Mouse (Mus musculus) urinary bladder, postnatal 14 days (tissue): Measurements from ENCODE around the gene Snx10.
"Not testable (repeated sequence)": the region's sequence is repeated elsewhere in the genome, so short reads cannot be mapped to it uniquely, and the experiment has no call there.

Experiments used
- DNase-seq: peaks from one replicate; pipeline ENCODE4 v3.0.0; 2021; ENCODE audit warnings: low spot score

Gene Snx10

DNA sequence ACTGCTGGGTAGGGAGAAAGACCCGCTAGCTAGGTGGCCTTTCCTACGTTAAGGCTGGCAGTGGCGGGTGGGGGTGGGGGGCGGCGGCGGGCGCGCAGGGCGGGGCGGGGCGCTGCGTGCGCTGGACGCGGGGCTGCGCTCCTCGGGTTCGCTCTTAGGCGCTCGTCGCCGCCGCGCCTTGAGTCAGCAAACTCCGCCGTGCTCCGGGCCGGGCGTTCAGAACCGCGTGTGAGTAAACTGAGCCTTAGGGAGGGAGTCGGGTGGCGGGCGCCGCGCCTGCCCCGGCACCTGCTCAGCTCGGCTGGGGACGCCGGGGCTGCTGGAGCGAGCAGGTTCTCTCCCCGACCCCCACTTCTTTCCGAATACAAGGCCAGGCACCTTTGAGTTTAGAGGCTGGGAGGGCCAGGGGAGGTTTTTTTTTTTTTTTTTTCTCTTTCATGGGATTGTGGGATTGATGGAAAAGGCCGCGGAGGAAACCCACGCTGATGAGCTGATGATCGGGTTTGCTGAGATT, at the start of gene Snx10:
Gene Snx10 (plus strand): TSS at position 95 of the 514 bp plus-strand sequence.
- DNase-seq: peak; percentile 44

DNA sequence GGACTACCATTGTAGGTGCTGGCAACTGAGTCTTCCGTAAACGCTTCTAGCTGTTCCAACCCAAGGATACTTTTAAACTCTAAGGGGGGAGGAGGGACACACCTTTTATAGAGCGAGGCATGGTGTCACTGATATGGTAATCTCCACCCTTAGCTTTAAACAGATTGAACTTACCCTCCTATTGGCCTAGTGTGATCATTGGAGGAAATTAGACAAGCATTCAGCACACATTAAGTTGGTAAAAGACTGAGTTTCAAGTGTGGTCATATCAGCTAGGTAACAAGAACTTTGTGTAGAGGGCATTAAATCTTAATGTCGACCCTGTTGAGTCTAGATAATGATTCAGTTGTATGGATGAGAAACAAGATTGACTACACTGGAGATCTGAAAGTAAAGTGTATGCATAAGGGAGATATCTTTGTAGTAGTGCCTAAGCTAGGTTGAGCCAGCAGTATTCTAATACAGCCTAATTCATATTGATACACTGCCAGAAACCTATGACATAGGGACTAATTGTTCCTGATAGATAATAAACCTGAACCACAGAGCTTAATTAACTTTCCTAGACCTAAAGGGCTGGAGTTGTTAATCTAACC, 44.5 kb upstream of the Snx10 start:
- no peak for DNase-seq

DNA sequence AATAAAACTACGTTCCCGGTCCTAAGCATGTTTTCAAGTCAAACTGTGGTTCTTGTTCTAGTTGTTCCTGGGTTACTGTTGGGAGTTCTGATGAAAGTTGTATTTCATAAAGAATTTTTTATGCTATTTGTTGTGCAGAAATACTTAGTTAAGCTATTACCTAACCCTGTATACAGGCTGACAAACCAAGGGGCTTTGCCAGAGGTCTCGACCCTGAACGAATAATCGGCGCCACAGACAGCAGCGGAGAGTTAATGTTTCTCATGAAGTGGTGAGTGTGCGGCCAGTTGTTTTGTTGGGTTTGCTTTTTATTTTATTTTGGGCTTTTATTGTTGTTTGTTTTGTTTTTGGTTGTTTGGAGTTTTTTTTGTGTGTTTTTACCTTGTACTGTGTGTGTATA, 42.2 kb upstream of the Snx10 start:
- DNase-seq: no peak

DNA sequence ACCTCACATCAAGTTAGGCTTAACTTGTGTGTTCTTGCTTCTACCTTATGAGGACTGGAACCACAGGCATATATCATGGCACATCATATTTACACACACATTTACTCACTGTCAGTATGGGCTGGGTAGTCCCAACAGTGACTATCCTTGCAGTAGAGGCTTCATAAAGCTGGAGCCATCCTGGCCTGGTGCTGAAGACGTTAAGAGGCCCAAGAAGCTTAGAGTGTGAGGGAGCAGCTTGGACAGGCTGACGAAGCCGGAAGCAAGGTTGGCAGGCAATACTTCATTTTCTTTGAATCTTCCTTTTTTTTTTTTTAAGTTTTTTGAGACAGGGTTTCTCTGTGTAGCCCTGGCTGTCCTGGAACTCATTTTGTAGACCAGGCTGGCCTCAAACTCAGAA, 39.8 kb upstream of the Snx10 start:
- no peak for DNase-seq

DNA sequence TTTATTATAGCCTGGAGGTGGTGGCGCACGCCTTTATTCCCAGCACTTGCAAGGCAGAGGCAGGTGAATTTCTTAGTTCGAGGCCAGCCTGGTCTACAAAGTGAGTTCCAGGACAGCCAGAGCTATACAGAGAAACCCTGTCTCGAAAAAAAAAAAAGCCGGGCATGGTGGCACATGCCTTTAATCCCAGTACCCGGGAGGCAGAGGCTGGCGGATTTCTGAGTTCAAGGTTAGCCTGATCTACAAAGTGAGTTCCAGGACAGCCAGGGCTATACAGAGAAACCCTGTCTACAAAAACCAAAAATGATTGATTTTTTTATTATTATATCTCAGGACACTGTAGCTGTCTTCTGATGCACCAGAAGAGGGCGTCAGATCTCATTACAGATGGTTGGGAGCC, 39.1 kb upstream of the Snx10 start:
- DNase-seq: not testable (repeated sequence)

DNA sequence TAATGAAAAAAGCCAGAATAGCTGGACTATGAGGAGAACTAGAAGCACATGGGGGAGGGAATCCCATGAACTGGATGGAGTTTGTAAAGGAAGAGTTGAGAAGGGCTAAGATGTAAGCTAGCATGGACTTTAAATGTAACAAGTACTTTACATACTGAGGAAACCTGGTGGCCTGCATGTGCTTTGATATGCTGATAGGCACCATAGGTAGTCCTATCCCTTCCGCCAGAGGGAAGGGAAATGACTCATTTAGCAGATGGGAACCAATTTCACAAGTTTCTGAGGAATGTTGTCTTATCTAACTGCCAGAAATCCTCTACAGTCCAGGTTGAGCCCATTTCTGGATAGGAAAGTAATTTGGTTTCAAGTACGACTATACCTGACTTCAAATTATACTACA, 38.1 kb upstream of the Snx10 start:
- DNase-seq: no peak

DNA sequence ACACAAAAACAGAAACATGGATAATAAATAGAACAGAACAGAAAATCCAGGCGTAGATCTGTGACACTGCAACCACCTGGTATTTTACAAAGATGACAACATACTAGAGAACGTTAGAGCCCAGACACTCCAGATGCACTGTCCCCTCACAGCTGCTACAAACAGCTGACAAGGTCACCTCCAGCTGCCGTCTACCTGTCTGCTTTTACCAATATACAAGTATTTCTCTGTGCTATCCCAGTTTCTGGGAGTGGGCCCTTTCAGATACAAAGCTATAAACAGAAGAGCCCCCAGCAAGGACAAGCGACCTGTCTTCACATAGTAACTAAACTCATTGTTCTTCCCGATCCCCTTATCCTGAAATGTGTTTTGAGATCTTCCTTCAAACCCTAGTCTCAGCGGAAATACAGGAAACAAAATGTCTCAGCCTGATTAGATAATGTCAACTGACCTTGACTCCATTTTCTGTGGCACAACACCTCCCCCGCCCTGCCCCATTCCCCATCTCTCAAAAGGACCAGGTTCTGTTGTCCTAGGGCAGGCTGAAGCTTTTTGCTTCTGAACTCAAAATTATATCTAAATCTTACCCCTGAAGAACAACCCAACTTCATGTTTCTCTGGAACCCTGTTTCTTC, 37.5 kb upstream of the Snx10 start:
- no peak for DNase-seq

DNA sequence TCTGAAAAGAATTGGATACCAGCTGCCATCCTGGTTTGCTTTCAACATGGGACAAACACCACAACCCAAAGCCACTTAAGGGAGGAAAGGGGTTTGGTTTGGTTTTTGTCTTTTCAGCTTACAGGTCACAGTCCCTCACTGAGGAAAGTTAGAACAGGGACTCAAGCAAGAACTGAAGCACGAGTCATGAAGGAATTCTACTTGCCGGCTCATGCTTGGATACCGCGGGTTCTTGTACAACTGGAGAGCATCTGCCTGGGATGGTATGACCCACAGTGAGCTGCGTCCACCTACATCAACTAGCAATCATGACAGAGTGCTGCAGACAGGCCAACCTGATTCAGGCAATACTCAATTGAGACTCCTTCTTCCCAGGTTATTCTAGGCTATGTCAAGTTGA, 37.0 kb upstream of the Snx10 start:
- no peak for DNase-seq

DNA sequence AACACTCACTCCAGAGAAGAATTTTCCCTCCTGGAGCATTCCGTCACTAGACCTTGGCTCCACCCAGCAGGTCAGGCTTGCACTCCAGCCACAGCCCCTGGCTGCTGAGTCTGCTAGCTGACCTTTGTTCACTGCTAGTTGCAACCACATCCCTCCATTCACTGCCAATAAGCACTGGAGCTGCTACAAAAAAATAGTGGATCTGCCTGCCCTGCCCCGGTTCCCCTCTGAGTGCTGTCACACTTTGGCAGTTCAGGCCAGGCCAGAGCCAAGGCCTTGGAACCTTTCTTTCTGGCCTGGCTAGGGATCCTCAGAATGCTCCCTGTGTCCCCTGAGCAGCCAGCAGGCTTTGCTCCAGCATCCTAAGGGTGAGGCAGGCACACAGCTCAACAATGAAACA, 33.9 kb upstream of the Snx10 start:
- peak; percentile 22 for DNase-seq

DNA sequence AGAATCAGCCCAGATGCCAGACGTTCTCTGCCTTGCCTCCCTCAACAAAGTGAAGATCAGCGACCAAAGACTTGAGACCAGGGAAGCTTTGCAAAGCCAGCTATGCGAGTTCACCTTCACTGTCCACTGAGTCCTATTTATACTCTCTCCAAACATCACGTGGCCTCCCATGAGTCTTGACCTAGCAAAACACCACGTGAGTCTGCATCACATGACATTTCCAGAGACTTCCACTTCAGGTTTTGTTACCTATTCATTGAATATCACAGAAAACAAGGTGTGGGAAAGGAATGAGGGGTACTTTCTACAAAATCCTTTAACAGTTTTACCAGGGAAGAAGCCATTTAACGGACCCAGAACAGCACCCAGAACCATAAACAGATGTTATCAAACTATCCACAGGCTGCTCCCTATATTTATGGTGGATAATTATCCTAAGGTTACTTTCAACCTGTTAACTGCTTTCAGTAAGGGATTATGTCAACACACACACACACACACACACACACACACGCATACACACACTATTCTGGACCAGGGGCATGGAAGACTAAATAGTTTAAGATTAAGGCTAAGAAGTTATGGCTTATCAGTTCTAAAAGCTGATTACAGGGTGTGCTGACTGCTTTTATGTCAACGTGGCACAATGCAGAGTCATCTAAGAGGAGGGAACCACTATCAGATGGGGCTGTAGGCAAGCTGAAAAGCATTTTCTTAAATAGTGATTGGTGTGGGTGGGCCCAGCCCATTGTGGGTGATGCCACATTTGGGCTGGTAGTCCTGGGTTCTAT, 26.2 kb upstream of the Snx10 start:
- DNase-seq: no peak

DNA sequence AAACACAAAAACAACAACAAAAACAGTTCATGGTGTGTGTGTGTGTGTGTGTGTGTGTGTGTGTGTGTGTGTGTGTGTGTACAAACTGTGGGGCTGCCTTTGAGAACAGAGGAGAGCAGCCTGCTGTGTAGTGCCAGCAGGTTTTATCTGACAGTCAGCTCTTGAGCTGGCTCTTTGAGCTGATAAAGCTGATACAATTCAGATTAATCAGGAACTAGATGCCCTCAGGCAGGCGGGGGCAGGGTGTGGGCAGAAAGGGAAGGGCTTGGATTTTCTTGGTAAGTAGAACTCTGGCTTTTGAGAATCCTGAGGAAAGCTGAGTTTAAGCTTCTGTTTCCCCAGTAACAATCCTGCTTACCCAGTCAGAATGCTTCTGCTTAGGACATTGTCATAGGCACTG, 18.0 kb upstream of the Snx10 start:
- peak; percentile 40 for DNase-seq

DNA sequence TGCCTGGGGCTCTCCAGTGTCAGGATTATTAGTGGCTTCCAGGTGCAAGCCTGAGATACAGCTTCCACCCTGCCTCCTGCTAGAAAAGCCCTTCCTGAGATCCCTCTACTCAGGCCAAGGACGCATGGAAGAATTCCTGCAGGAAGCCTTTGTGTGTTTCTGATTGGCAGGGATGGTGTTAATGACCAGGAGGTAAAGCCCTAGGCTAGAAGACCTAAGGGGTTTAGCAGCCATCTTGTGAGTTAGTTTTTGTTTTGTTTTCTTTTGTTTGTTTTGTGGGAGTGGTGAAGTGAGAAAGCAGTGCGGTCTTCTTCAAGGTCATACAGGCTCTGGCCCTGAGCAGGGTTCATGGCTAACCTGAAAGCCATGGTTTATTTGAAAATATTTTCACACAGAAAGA, 16.1 kb upstream of the Snx10 start:
- DNase-seq: no peak

DNA sequence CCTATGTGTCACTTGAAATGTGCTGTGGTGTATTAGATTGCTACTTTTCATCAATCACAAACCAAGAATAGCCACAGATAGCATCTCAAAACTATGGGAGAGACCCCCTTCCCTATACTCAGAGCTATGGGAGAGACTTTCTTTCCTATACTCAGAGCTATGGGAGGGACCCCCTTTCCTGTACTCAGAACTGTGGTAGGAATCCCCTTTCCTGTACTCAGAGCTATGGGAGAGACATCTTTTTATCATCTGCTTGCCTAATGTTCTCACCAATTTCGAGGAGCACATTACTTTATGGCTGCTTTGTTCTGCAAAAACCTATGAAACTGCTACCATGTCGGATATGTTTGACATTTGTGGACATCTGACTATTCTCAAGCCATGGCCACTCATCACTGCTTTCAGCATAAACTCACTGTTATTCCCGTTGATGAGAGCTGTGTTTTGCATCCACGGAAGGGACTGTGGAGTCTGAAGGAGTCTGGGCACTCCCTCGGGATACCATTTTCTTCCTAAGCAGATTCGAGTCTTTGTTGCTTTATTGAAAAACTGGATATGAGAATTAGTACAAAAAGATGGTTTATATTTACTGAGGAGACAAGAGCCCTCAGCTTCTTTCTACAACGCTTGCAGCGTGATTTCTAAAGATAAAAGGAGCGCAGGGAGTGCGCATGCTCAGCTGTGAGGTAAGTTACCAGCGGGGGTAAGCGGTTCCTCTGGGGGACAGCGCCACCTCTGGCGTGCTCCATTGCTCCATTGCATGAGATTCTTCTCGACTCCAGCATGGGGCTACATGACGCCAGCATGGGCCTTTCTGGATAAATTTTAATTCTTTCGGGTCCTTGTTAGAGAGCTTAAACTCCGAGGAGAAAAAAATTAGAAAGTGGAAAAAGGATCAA, 14.7 kb upstream of the Snx10 start:
- DNase-seq: peak; percentile 80

DNA sequence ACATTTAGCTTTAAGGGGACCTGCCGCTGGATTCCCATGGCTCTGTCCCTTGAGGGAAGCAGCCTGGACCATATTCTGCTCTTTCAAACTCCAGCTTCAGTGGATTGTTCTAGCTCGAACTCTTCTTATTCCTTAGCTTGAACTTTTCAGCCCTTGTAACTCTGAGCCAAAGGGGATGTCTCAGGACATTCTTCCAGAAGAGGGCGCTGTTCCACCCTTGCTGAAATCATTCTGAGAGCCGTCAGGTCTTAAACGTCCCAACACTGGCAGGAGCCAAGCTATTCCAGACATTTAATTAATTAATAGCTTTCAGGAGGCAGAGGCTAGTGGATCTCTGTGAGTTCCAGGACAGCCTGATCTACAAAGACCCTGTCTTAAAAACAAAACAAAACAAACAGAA, 13.6 kb upstream of the Snx10 start:
- DNase-seq: peak; percentile 69

DNA sequence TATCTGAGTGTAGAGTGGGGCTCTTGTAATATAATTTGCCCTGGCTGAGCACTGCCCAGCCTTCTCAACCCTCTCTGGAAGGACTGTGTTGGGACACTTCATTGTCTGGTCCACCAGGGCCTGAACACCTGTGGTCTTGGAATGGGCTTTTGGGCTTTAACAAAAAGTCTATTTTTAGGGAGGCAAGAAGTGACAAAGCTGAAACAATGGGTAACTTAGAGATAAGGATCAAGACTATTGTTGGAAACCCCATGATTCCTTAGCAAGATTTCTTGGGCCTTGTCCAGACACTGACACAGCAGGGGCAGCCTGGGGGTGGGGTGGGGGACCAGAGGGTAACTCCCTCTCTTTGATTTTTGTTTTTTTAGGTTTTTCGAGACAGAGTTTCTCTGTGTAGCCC, 12.8 kb upstream of the Snx10 start:
- no peak for DNase-seq

DNA sequence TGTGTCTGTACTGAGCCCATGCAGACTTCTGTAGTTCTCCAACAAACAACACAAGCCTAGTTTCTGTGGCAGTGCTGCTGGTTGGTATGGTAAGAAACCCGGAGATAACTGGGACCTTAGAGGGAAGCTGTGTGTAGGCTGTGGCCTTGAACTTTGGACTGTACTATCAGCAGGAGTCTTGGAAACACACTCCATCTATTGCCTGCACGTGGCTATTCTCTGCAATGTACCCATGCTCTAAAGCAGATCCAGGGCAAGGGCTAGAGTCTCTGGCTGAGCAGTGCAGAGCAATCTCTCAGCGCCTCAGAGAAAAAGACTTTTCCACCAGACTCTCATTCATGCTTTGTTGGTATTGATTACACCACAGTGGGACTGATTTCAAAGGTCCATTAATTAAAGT, 10.0 kb upstream of the Snx10 start:
- DNase-seq: no peak

DNA sequence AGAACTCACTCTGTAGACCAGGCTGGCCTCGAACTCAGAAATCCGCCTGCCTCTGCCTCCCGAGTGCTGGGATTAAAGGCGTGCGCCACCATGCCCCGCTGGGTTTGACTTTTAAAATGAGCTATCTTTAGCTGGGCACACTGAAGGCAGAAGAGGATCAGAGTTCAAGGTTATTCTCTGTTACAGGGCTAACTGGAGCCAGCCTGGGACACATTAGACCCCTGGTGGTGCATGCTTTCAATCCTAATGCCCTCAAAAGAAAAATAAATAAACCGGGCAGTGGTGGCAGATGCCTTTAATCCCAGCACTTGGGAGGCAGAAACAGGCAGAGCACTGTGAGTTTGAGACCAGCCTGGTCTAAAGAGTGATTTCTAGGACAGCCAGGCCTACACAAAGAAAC, 8.8 kb upstream of the Snx10 start:
- DNase-seq: no peak

DNA sequence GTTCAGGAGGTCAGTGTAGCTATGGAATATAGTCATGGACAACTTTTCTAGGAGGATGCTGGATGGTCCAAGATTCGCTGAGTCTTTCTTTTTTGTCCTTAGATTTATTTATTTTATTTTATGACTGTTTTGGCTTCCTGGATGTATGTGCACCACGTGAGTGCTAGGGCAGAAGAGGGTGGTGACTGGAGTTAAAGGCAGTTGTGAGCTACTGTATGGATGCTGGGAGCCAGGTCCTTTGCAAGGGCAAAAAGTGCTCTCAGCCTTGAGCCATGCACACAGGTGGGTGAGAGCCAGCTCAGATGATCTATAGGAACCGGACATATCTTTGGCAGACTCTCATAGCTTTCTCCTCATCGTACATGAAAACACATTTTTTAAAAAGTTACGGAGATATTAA, 391 bp upstream of the Snx10 start:
- DNase-seq: no peak

DNA sequence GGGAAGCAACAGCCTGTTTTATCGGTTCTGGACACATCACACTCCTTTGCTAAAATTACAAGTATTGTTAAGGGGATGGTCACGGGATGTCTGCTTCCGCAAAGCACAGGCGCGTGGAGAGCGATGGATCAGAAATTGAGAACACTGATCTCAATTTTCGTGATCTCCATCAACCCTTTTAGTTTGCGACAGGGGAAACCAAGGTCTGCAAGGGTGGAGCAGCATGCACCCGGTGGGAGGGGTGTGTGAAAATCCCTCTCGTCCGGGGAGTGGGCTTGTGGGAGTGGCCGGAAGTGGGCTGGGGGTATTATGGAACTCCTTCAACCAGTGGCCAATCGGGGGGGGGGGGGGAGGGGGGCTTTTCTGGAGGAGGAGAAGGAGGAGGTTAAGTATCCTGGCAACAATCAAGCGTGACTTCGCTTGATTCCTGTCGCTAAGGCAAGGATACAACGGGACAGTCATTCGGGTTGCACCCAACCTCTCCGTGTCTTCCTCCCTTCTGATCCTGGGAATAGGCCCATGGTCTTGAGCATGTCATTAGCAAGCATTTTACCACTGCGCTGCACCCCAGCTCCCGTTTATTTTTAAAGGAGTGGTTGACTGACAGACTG, 725 bp downstream of the Snx10 start:
- DNase-seq: no peak

DNA sequence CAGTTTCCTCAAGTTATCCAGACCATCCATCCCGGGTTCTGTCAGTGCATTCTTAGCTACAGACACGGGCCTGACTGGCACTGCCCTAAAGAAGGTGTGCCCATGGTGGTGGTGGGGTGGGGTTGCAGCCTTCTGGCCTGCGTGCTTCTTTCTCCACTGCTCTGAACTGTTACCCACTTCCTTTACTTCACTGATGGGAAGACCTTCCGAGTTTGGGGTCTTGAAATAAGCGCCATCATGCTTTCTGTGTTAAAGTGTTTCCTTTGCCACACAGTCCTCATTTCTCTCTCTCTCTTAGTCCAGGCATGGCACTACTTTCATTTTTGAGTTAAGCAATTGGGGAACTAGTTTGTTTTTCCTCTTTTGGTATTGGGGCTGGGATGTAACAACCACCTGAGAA, 1.3 kb downstream of the Snx10 start:
- DNase-seq: no peak

DNA sequence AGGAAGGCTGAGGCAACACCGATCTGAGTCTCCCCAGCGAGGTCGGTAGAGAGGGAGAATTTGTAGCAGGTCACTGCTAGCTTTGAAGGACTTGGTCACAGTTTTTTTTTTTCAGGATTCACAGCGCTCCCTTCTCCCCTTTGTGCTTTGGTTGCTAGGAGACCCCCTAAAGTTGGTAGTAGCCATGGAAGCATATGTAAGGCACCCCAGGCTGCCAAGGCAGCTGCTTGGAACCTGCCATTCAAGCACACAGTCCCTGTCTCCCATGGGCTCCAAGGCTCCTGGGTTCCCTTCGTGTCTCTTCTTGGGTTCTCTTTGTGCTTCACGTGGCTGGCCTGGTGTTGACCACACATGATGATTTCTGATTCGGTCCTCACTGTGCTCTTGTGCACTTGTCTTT, 5.8 kb downstream of the Snx10 start:
- DNase-seq: no peak
